Mouse (Mus musculus) liver, embryonic 14.5 days (tissue): Measurements from ENCODE around the gene Thsd4.
"Not testable (repeated sequence)": the region's sequence is repeated elsewhere in the genome, so short reads cannot be mapped to it uniquely, and the experiment has no call there.

ENCODE experiments used
- CTCF ChIP-seq: IDR thresholded peaks from 2 replicates; pipeline ENCODE4 v1.5.1; 2016; ENCODE audit warnings: antibody characterized with exemption, low read depth, control low read depth
- EP300 ChIP-seq: IDR thresholded peaks from 2 replicates; pipeline ENCODE4 v1.6.1; 2016; ENCODE audit warnings: antibody characterized with exemption, low read depth

GRCm38 (mm10) chr9:60172459-60173060 is 349.3 kb downstream of the Thsd4 start:
- not testable (repeated sequence) for TF ChIP-seq CTCF, EP300
